Mouse (Mus musculus): Measurements from ENCODE around the gene Atp2b1. TPM values are rescaled to one million over a fixed set of nuclear protein-coding genes. Genes with fewer than 3 reads are reported as not detected.

The Atp2b1 gene
- total RNA-seq, 2 experiments from 2014 or later: 710 to 765 TPM

Other genes with a start within 250 kb of the Atp2b1 start
- gene Poc1b, start 192.6 kb downstream of the Atp2b1 start, total RNA-seq (2021): 1 to 10 TPM; 7.8 to 8.3 TPM
- gene Galnt4, start 193.8 kb downstream of the Atp2b1 start, total RNA-seq (2021): 1 to 10 TPM; 3.1 to 3.4 TPM
- gene Phxr2, start 211.9 kb downstream of the Atp2b1 start, total RNA-seq (2021): not detected